9 mouse cellular contexts compared by ENCODE assay signal in genomic region chr2:18977201-18977805, GRCm38 (mm10).
"Had no signal": no experiment of that assay in that cellular context is flagged by ENCODE, and none has a peak within 500 bp of the region (broad histone marks: within the 10 kb centered on the region; RNA-seq: fewer than 3 reads in every experiment).

No protein-coding gene starts in this region.

- ATAC-seq: midbrain, embryonic 15.5 days had no signal

- DNase-seq: kidney, adult 8-10 months; kidney, postnatal 25 days; liver; lung, adult 2 months; lung, postnatal 10 days; right cerebral cortex, adult 18-20 months; right cerebral cortex, postnatal 25 days; thymus, postnatal 4 days had no signal
